Comparison of ENCODE assay signal across 9 mouse cellular contexts in the genomic region with DNA sequence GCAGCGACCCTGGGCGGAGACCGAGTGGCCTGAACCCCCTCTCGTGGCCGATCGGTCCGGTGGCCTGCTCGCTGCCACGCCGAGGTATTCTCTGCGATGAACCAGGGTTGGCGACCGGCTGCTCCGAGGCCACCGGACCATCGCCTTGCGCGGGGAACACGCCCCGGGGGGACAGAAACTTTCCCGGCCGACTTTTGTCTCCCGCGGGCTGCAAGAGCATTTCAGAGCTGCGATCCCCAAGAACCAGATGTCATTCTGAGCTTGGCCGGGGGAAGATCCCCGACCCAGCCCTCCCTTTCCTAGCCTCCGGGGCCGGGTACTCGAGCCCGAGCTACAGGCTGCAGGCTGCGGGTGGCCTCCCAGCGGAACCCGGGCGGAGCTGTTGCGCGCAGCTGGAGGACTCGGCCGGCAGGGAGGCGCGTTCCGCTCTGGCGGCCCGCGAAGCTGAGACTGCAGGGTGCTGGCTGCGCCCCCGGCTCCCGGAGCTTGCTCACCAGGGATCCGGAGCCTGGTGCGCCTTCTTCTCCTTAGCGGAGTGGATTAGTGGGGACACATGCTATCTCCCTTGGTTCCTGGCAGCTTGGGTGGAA. TPM values are rescaled to one million over a fixed set of nuclear protein-coding genes. Genes with fewer than 3 reads are reported as not detected.
DNase-seq lines count a peak whose midpoint lies in the region; TF ChIP-seq lines count a peak whose summit lies in the region.
"Had no signal": no experiment of that assay in that cellular context is flagged by ENCODE, and none has a peak within 500 bp of the region (broad histone marks: within the 10 kb centered on the region; RNA-seq: fewer than 3 reads in every experiment).

No protein-coding gene starts in this region.

- no peaks in the 10 kb centered on the region for H3K9me3 ChIP-seq in forebrain, embryonic 10.5 days

- under 1% methylated on average over 51 of the region's 51 CpGs for WGBS in forebrain, embryonic 10.5 days
- WGBS in lung, adult 2 months = 1% methylated on average over 51 of the region's 51 CpGs

- H3K27me3 ChIP-seq in forebrain, embryonic 10.5 days (ENCODE audit: poor library complexity, severe bottlenecking) = peaks cover 68% of the 10 kb centered on the region

- H3K4me1 ChIP-seq in forebrain, embryonic 10.5 days = peaks cover 46% of the 10 kb centered on the region
- H3K4me1 ChIP-seq in lung, adult 2 months (ENCODE audit: control insufficient read depth, insufficient read depth, low read length) = peaks cover 5% of the 10 kb centered on the region

- no peak for TF ChIP-seq CTCF in lung, adult 2 months (IDR thresholded peaks at IDR 0.05; ENCODE audit: insufficient read depth, low read length)

- peak overlapping the region; percentile 90 for H3K27ac ChIP-seq in forebrain, embryonic 10.5 days

- peak; percentile 2 for DNase-seq in ovary, postnatal 10 days (ENCODE audit: low spot score)
- DNase-seq in ovary, adult 18-20 months (ENCODE audit: low spot score) = no peak
- no peak for DNase-seq in forebrain, embryonic 10.5 days (ENCODE audit: extremely low spot score, low spot score)
- peak; percentile 42 to 43 for DNase-seq in heart, postnatal 10 days
- DNase-seq in kidney, postnatal 4 days = peak; percentile 77 to 86
- peak; percentile 21 for DNase-seq in lung, adult 2 months
- peak; percentile 74 for DNase-seq in retina, postnatal 1 day
- no peak for DNase-seq in adipocyte (ENCODE audit: low spot score)

- H3K4me3 ChIP-seq in forebrain, embryonic 10.5 days = peak overlapping the region; percentile 84
- H3K4me3 ChIP-seq in lung, adult 2 months (replicated peaks; ENCODE audit: extremely low read depth, low read depth, low read length) = peak overlapping the region; percentile 34

- no peak for TF ChIP-seq POLR2A in lung, adult 2 months (IDR thresholded peaks at IDR 0.05; ENCODE audit: borderline replicate concordance, extremely low read depth, low read depth, low read length)

- H3K36me3 ChIP-seq in forebrain, embryonic 10.5 days (replicated peaks) = peaks cover 33% of the 10 kb centered on the region

- intact Hi-C loops in heart, postnatal 10 days (cut with DNase I) = loop anchor here (10.0 kb wide), 1 partner anchor 431 kb away; no protein-coding TSS in a partner anchor

RNA-seq across cellular contexts. Expression of a gene that starts 1.1 kb away (rescaled TPM):
- polyA plus RNA-seq in forebrain, embryonic 10.5 days (2016; fragmentation: Nextera tagmentation; extraction: Ambion mirVana) = 16.0 and 17.0 TPM in 2 replicates
- 1 to 10 TPM in 1 of 2 experiments, under 1 TPM in 1; 0.99 to 1.7 TPM for total RNA-seq in heart, postnatal 10 days (2021)
- 2.0 and 2.7 TPM in 2 replicates for polyA plus RNA-seq in lung, adult 2 months (2012; rRNA removed)
- total RNA-seq: MEL had no signal

Comparison
In these comparisons a context has a peak if more than half of its experiments do, and no peak if none do; other contexts are left out.
1. DNase-seq: peak in ovary, postnatal 10 days (single experiment), heart, postnatal 10 days (2 of 2), kidney, postnatal 4 days (2 of 2), lung, adult 2 months (single experiment) and retina, postnatal 1 day (single experiment); none in ovary, adult 18-20 months (single experiment), forebrain, embryonic 10.5 days (single experiment) and adipocyte (single experiment).